Mouse (Mus musculus): ENCODE measurements around the gene Itpripl1. TPM values are rescaled to one million over a fixed set of nuclear protein-coding genes. Genes with fewer than 3 reads are reported as not detected.
"Not testable (repeated sequence)": the region's sequence is repeated elsewhere in the genome, so short reads cannot be mapped to it uniquely, and the experiment has no call there.

Gene Itpripl1
- total RNA-seq, 1 experiment from 2014 or later: 13.8 TPM

- not testable (repeated sequence) for DNase-seq
Measured at GRCm38 (mm10) chr2:127090151-127090550, 53.1 kb downstream of the Itpripl1 start.

Other genes starting within 250 kb of the Itpripl1 start
- 59.1 and 64.9 TPM in 2 replicates for gene Sppl2a, start 210.2 kb downstream of the Itpripl1 start, total RNA-seq (2021)
- gene Ap4e1, start 134.7 kb downstream of the Itpripl1 start, total RNA-seq (2021): 10.5 TPM in 2 replicates
- gene Blvra, start 72.8 kb downstream of the Itpripl1 start, total RNA-seq (2021): 33.6 and 33.7 TPM in 2 replicates
- gene Ncaph, start 9.5 kb downstream of the Itpripl1 start, total RNA-seq (2021): 16.0 TPM in 2 replicates
- gene 1810024B03Rik, start 64.8 kb upstream of the Itpripl1 start, total RNA-seq (2021): 1.4 and 1.5 TPM in 2 replicates
- 67.1 and 69.7 TPM in 2 replicates for gene Snrnp200, start 64.9 kb upstream of the Itpripl1 start, total RNA-seq (2021)
- 93.5 and 101 TPM in 2 replicates for gene Ciao1, start 104.4 kb upstream of the Itpripl1 start, total RNA-seq (2021)
- 65.1 and 65.3 TPM in 2 replicates for gene Tmem127, start 104.5 kb upstream of the Itpripl1 start, total RNA-seq (2021)
- gene Stard7, start 126.8 kb upstream of the Itpripl1 start, total RNA-seq (2021): 123 and 134 TPM in 2 replicates
- 1.9 and 9.9 TPM in 2 replicates for gene Dusp2, start 192.7 kb upstream of the Itpripl1 start, total RNA-seq (2021)
- not detected in 2 replicates for gene Astl, start 195.2 kb upstream of the Itpripl1 start, total RNA-seq (2021)
- 2.6 TPM in 2 replicates for gene Adra2b, start 219.8 kb upstream of the Itpripl1 start, total RNA-seq (2021)